Mouse (Mus musculus) heart, embryonic 11.5 days (tissue): Measurements from ENCODE around the gene Smim17. TPM values are rescaled to one million over a fixed set of nuclear protein-coding genes. Genes with fewer than 3 reads are reported as not detected.

Experiments used
- ATAC-seq: fragments of 200-750 bp; cut with Nextera tagmentation; replicated peaks from 2 replicates; pipeline ENCODE4 v1.8.0; 2017; ENCODE audit warnings: moderate library complexity; ENCODE audit not compliant: insufficient number of reproducible peaks, low FRiP score, low TSS enrichment
- H3K27ac ChIP-seq: fragments of 300-500 bp; sonication (generic); 2 replicates; pipeline ENCODE4 v1.5.1; 2014; ENCODE audit warnings: mild to moderate bottlenecking, low read depth, low read length
- H3K27me3 ChIP-seq: fragments of 300-500 bp; sonication (generic); 2 replicates; pipeline ENCODE4 v1.6.1; 2014; ENCODE audit warnings: mild to moderate bottlenecking, low read length, mixed read lengths; ENCODE audit not compliant: control insufficient read depth, insufficient read depth
- H3K36me3 ChIP-seq: fragments of 300-500 bp; sonication (generic); 2 replicates; pipeline ENCODE4 v1.6.1; 2014; ENCODE audit warnings: mild to moderate bottlenecking, low read length, moderate library complexity, mixed read lengths; ENCODE audit not compliant: control insufficient read depth, insufficient read depth
- H3K4me1 ChIP-seq: fragments of 300-500 bp; sonication (generic); 2 replicates; pipeline ENCODE4 v1.6.1; 2014; ENCODE audit warnings: low read length; ENCODE audit not compliant: control insufficient read depth, insufficient read depth
- H3K4me2 ChIP-seq: fragments of 300-500 bp; sonication (generic); 2 replicates; pipeline ENCODE4 v1.6.1; 2014; ENCODE audit warnings: mild to moderate bottlenecking, moderate library complexity
- H3K4me3 ChIP-seq: fragments of 300-500 bp; sonication (generic); 2 replicates; pipeline ENCODE4 v1.5.1; 2014; ENCODE audit warnings: low read depth, low read length
- H3K9ac ChIP-seq: fragments of 300-500 bp; sonication (generic); 2 replicates; pipeline ENCODE4 v1.6.1; 2014; ENCODE audit warnings: mild to moderate bottlenecking, low read depth, low read length, moderate library complexity
- H3K9me3 ChIP-seq: fragments of 300-500 bp; sonication (generic); replicated peaks from 2 replicates; pipeline ENCODE4 v1.6.1; 2016; ENCODE audit warnings: low read length; ENCODE audit not compliant: control insufficient read depth
- WGBS: fragments of 180-500 bp; shearing (Covaris S2); extraction: QIAGEN DNeasy Blood & Tissue Kit; methylation state at CpG from one replicate; pipeline ENCODE4 v1.1.7; 2014; ENCODE audit not compliant: insufficient replicate concordance; 5-methylcytosine and 5-hydroxymethylcytosine counted together
- polyA plus RNA-seq: library from polyadenylated mRNA; unstranded; fragments of >200 nt; fragmentation: Nextera tagmentation; extraction: Ambion mirVana; gene quantifications from 2 replicates; pipeline ENCODE4 v1.2.1, GENCODE M21; 2014

Smim17 gene
- polyA plus RNA-seq, 1 experiment from 2014 or later, result not detected

DNA sequence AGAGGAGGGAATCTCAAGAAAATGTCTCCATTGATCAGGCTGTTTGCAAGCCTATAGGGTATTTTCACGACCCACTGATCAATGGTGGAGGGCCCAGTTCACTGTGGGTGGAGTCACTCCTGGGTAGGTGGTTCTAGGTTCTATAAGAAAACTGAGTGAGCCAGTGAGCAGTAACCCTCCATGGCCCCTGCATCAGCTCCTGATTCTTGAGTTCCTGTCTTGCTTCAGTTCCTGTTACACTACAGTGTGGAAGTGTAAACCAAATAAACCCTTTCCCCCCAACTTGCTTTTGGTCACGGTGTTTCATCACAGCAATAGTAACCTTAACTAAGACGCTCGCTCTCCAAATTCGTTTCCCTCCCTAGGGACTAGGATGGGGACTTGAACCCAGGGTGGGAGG, 9.5 kb upstream of the Smim17 start:
- H3K36me3 ChIP-seq, result peaks cover 22% of the 10 kb centered on the region
- H3K27me3 ChIP-seq, result no peaks in the 10 kb centered on the region
- no peak overlapping the region for H3K4me2 ChIP-seq
- H3K4me3 ChIP-seq, result no peak overlapping the region
- no peak overlapping the region for H3K9ac ChIP-seq
- H3K27ac ChIP-seq, result no peak overlapping the region
- no peaks in the 10 kb centered on the region for H3K9me3 ChIP-seq
- peaks cover under 1% of the 10 kb centered on the region; the same call in 1 of the 2 replicates for H3K4me1 ChIP-seq
- WGBS, result 80% methylated on average over 5 of the region's 5 CpGs
- ATAC-seq, result no peak

DNA sequence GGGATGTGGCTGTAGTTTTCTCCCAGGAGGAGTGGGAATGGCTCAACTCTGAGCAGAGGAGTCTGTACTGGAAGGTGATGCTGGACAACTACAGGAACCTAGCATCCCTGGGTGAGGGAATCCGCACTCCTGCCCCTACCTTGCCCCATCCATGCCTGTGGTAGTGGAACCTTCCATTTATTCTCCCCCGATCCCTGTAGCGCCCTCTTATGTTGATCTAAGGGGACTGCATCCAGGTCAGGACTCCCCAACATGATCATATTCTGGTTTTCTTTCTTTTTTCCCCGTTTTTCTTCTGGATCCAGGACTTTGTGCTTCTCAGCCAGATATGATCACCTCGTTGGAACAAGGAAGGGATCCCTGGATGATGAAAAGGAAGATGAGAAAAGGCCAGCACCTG, 9.1 kb upstream of the Smim17 start:
- Histone ChIP-seq H3K27me3 (no peaks in the 10 kb centered on the region), H3K9me3 (no peaks in the 10 kb centered on the region), H3K27ac (no peak overlapping the region), H3K4me1 (no peaks in the 10 kb centered on the region), H3K36me3 (peaks cover 26% of the 10 kb centered on the region), H3K9ac (no peak overlapping the region), H3K4me2 (no peak overlapping the region), H3K4me3 (no peak overlapping the region)
- ATAC-seq, result no peak
- WGBS, result 69% methylated on average over 5 of the region's 5 CpGs

DNA sequence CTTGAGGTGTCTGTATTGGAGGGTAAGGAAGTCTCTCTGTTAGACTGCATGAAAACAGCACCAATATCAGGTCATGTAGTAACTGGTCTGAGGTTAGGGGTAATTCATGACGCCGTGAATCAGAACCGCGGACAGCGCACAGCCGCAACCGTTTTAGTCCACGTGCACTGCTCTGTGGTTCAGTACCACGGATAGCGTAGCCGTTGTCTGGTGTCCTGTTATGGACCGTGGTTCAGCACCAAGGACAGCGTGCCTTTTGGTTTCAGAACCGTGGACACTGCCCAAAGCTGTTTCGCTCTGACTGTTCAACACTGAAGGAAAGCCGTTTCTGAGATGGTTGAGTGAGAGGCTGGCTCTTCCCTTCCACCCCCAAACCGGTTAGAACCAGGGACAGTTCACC, 11.5 kb downstream of the Smim17 start, which contains the start of gene Gm20715:
Gene Gm20715, plus strand, starts transcription at position 235 of the 400 bp plus-strand sequence.
- H3K9ac ChIP-seq, result no peak within 1 kb of the TSS
- no peak within 1 kb of the TSS for H3K27ac ChIP-seq
- H3K9me3 ChIP-seq, result no peaks in the 10 kb centered on the region
- peak; percentile 72 for ATAC-seq
- H3K4me3 ChIP-seq, result no peak within 1 kb of the TSS
- no peaks in the 10 kb centered on the region for H3K4me1 ChIP-seq
- 3% methylated on average over 17 of the region's 17 CpGs for WGBS
- H3K27me3 ChIP-seq, result no peaks in the 10 kb centered on the region
- H3K4me2 ChIP-seq, result no peak within 1 kb of the TSS
- no peaks in the 10 kb centered on the region for H3K36me3 ChIP-seq

- H3K9me3 ChIP-seq, result no peaks in the 10 kb centered on the region
- 8% methylated on average over 20 of the region's 22 CpGs for WGBS
- H3K9ac ChIP-seq, result no peak overlapping the region
- no peak overlapping the region for H3K4me3 ChIP-seq
- H3K4me2 ChIP-seq, result no peak overlapping the region
- no peaks in the 10 kb centered on the region for H3K4me1 ChIP-seq
- ATAC-seq, result no peak
- no peaks in the 10 kb centered on the region for H3K27me3 ChIP-seq
- H3K27ac ChIP-seq, result no peak overlapping the region
- no peaks in the 10 kb centered on the region for H3K36me3 ChIP-seq
These were observed 16.3 kb downstream of the Smim17 start for GRCm38 (mm10) chr7:6414626-6415441.

DNA sequence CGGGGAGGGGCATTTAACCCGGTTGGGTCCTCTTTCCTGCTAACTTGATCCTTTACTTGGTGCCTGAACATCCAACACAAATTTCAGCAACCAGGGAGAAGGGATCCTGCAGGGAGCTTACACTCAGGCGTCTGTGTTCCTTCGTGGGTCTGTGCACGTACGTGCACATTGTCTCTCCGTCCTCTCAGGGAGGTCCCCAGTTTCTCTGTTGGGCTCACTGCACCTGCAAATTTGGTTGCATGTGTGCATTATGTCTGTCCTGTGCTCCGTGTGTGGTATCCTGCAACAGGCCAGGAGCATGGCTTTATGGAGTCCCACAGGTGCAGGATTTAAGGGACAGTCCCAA, 16.9 kb downstream of the Smim17 start:
- H3K36me3 ChIP-seq, result no peaks in the 10 kb centered on the region
- ATAC-seq, result no peak
- no peaks in the 10 kb centered on the region for H3K9me3 ChIP-seq
- H3K4me2 ChIP-seq, result no peak overlapping the region
- WGBS, result 17% methylated on average over 8 of the region's 8 CpGs
- H3K9ac ChIP-seq, result no peak overlapping the region
- H3K27ac ChIP-seq, result no peak overlapping the region
- no peaks in the 10 kb centered on the region for H3K27me3 ChIP-seq
- H3K4me1 ChIP-seq, result no peaks in the 10 kb centered on the region
- no peak overlapping the region for H3K4me3 ChIP-seq

GRCm38 (mm10) chr7:6419894-6420293, 21.4 kb downstream of the Smim17 start:
- H3K27me3 ChIP-seq, result no peaks in the 10 kb centered on the region
- no peak overlapping the region for H3K9ac ChIP-seq
- H3K9me3 ChIP-seq, result no peaks in the 10 kb centered on the region
- WGBS, result 72% methylated on average over 6 of the region's 6 CpGs
- H3K4me3 ChIP-seq, result no peak overlapping the region
- no peak overlapping the region for H3K27ac ChIP-seq
- no peak overlapping the region for H3K4me2 ChIP-seq
- ATAC-seq, result no peak
- H3K4me1 ChIP-seq, result no peaks in the 10 kb centered on the region
- H3K36me3 ChIP-seq, result no peaks in the 10 kb centered on the region

DNA sequence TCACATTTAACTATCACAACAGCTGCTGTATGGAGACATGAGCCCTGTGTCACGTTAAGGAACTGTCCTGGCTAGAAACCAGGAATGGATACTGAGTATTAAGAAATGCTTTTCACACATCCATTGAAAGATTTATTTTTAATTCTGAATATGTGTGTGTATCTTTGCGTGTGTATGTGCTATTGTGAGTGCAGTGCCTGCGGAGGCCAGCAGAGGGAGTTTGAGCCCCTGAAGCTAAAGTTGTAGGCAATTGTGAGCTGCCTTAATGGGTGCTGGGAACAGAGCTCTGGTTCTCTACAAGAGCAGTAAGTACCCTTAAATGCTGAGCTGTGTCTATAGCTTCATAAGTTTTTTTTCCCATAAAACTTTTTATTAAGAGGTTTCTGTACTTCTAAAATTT, 30.9 kb downstream of the Smim17 start:
- no peaks in the 10 kb centered on the region for H3K4me1 ChIP-seq
- ATAC-seq, result no peak
- no peaks in the 10 kb centered on the region for H3K27me3 ChIP-seq
- H3K9me3 ChIP-seq, result 0 out of 2 replicates have a peak, but pooled peaks cover 6% of the 10 kb centered on the region
- 81% methylated on average over 3 of the region's 3 CpGs for WGBS
- no peak overlapping the region for H3K9ac ChIP-seq
- H3K4me2 ChIP-seq, result no peak overlapping the region
- H3K27ac ChIP-seq, result no peak overlapping the region
- no peak overlapping the region for H3K4me3 ChIP-seq
- H3K36me3 ChIP-seq, result no peaks in the 10 kb centered on the region

DNA sequence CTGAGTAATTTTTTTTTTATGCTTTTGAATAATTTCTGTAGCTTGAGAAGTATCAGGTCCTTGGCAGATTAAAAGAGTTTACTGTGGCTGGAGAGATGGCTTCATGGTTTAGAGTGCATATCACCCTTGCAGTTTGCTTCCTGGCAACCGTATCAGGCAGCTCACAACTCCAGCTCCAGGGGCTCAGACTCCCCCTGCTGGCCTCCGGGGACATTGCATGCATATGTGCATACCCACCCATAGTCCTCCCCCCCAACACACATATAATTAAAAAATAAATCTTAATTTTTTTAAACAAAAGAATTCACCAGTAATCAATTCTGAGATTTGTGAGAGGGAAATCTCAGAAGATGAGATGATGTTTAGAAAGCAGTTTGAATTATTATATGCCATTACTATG, 31.8 kb downstream of the Smim17 start:
- Histone ChIP-seq H3K9me3 (0 out of 2 replicates have a peak, but pooled peaks cover 6% of the 10 kb centered on the region), H3K4me1 (no peaks in the 10 kb centered on the region), H3K9ac (no peak overlapping the region), H3K4me2 (no peak overlapping the region), H3K4me3 (no peak overlapping the region), H3K36me3 (no peaks in the 10 kb centered on the region), H3K27ac (no peak overlapping the region), H3K27me3 (no peaks in the 10 kb centered on the region)
- ATAC-seq, result no peak
- 46% methylated on average over 2 of the region's 2 CpGs for WGBS

DNA sequence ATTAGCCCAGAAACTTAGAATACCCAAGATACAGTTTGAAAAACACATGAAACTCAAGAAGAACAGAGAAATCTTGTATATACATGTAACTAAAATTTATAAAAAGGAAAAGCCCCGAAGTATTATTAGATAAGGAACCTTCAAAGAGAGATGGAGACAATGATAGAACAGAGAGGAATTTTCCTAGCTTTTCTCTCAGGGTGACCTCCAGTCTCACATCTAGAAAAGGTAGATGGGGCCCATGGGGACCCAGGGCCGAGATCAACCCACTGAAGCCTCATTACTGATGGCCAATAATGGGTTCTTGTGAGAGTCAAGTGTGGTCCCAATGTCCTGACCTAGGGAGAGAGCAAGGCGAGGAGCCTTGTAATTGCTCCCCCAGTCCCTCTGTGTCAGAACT, 39.9 kb downstream of the Smim17 start, which contains the start of gene Olfr1344:
Gene Olfr1344, plus strand, starts transcription at position 301 of the 400 bp plus-strand sequence.
- ATAC-seq, result no peak
- WGBS, result 54% methylated on average over 3 of the region's 3 CpGs
- no peak within 1 kb of the TSS for H3K27ac ChIP-seq

More for the DNA sequence above, 39.9 kb downstream of the Smim17 start, which contains the start of gene Olfr1344:
- Histone ChIP-seq H3K4me1 (no peaks in the 10 kb centered on the region), H3K9me3 (no peaks in the 10 kb centered on the region; the same call in 1 of the 2 replicates), H3K4me3 (no peak within 1 kb of the TSS), H3K4me2 (no peak within 1 kb of the TSS), H3K36me3 (no peaks in the 10 kb centered on the region), H3K27me3 (no peaks in the 10 kb centered on the region), H3K9ac (no peak within 1 kb of the TSS)
